Mouse (Mus musculus): ENCODE data around the gene Slc12a9.
"Not testable (repeated sequence)": the region's sequence is repeated elsewhere in the genome, so short reads cannot be mapped to it uniquely, and the experiment has no call there.

The Slc12a9 gene

GRCm38 (mm10) chr5:137287032-137287952 lies 46.1 kb downstream of the Slc12a9 start, which contains the start of gene Ache:
Gene Ache (plus strand): TSS chr5:137287519.
- DNase-seq (ENCODE audit: low spot score in 2 of 2), result peak; percentile 60 to 64

GRCm38 (mm10) chr5:137286655-137287031 lies 46.8 kb downstream of the Slc12a9 start:
- DNase-seq (ENCODE audit: low spot score in 2 of 2), result peak; percentile 93 to 95

DNA sequence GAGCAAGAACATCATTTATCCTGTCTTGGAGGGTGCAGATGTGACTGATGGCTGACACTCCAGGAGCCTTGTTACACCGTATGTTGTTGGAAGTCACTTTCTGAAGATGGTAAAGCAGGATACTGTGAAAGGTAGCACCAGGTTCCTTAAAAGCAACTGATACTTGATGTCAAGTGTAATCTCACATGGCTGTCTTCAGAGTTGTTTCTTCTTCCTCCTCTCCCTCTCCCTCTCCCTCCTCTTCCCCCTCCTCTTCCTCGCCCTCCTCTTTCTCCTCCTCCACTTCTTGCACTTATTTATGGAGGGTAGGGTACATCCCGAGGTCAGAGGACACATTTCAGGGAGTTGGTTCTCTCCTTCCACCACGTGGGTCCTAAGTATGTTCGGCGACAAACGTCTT lies 47.4 kb downstream of the Slc12a9 start:
- DNase-seq (ENCODE audit: low spot score in 2 of 2), result peak in 1 of 2 experiments; percentile 6

DNA sequence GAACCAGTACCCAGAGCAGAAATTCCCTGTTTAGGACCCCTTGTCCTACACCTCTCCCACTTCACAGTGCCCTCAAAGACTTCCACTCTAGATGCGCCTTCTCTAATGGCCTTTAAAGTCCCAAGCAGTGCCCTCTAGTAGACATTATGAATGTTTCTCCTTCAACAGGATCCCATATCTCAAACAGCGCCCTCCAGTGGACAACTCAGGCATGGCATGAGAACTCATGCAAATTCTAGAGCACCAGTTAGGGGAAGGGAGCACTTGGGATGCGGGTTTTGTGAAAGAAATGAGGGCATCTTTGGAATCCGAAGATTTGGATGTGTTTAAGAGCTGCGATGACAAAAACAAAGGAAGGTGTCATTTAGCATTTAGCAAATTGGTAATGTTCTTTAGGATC lies 48.4 kb downstream of the Slc12a9 start:
- peak; percentile 68 to 87 for DNase-seq (ENCODE audit: low spot score in 2 of 2)

DNA sequence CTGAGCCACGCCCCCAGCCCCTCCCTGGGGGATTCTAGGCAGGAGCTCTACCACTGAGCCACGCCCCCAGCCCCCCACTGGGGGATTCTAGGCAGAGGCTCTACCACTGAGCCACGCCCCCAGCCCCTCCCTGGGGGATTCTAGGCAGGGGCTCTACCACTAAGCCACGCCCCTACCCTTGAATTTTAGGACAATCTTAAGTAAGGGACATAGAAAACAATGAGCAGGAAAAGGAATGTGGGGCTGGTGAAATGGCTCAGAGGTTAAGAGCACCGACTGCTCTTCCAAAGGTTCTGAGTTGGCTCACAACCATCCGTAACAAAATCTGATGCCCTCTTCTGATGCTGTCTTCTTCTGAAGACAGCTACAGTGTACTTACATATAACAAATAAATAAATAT lies 49.0 kb downstream of the Slc12a9 start:
- not testable (repeated sequence) for DNase-seq (ENCODE audit: low spot score in 2 of 2)

GRCm38 (mm10) chr5:137277360-137278342 lies 55.7 kb downstream of the Slc12a9 start:
- DNase-seq (ENCODE audit: low spot score in 2 of 2), result peak; percentile 11 to 54

DNA sequence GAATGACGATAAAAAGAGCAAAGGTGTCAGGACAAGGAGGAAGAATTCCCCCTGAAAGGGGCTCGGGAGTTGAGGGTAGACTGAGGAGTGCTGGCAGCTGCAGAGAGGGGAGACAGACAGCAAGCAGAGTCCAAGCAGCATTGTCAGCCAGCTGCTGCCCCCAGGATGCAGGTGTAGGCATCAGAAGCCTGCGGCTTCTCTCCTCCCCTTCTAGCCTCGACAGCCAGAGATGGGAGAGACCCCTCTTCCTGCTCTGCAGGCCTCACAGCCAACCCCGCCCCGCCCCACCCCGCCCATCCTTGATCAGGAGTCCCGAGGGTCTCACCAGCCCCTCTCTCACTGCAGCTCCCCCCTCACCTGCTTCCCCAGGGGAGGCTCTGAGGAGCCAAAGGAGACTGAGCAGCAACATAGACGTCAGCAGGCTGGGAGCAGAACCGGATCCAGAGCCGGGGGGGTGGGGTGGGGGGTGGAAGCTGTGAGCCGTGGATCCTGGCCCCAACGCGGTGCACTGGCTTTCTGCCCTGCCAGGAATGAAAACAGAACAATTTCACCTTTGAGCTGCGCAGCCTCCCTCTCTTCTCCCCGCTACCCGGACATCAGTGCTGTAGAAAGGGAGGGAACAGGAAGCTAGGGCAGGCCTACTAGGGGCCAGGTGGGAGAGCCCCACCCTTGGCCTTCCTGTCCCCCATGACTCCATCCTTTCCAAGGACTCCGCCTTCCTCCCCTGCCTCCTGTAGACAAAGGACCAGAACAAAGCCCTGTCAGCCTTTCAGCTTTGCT lies 65.1 kb downstream of the Slc12a9 start:
- peak; percentile 11 to 42 for DNase-seq (ENCODE audit: low spot score in 2 of 2)

DNA sequence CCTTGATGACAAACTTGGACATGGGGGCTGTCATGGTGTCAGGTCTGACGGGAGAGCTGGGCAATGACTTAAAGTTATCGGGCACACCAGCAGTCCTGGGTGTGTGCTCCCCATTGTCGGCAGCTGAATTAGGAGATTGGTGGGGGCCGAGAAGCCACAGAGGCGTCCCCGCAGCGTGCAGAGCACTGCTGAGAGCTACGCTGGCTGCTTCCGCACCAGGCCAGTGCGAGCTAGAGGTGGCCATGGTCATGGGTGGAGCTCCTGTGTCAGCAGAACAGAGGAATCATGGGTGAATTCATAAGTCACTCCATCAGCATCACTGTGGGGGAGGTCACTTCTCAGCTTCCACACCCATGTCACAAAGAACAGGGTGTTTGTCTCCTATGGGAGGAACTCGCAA lies 68.6 kb downstream of the Slc12a9 start:
- peak; percentile 5 to 16 for DNase-seq (ENCODE audit: low spot score in 2 of 2)

All from spleen, postnatal 10 days (tissue).